Comparison of ENCODE assay signal across 24 mouse cellular contexts in genomic region chr2:165297429-165297828, GRCm38 (mm10). TPM values are rescaled to one million over a fixed set of nuclear protein-coding genes. Genes with fewer than 3 reads are reported as not detected.
DNase-seq lines count a peak whose midpoint lies in the region; ATAC-seq and TF ChIP-seq lines count a peak whose summit lies in the region.
"Had no signal": no experiment of that assay in that cellular context is flagged by ENCODE, and none has a peak within 500 bp of the region (broad histone marks: within the 10 kb centered on the region; RNA-seq: fewer than 3 reads in every experiment).

No protein-coding gene starts in this region.

- no peaks in the 10 kb centered on the region for H3K9me3 ChIP-seq in liver, embryonic 13.5 days (replicated peaks)
- H3K9me3 ChIP-seq in intestine, postnatal 0 days (ENCODE audit: control insufficient read depth): no peaks in the 10 kb centered on the region
- H3K9me3 ChIP-seq: embryonic facial prominence, embryonic 13.5 days; forebrain, embryonic 12.5 days; heart, embryonic 15.5 days; neural tube, embryonic 15.5 days had no signal

- H3K4me1 ChIP-seq in liver, embryonic 13.5 days (replicated peaks): no peaks in the 10 kb centered on the region
- H3K4me1 ChIP-seq in intestine, postnatal 0 days (replicated peaks; ENCODE audit: control insufficient read depth, insufficient read depth, low read length): no peaks in the 10 kb centered on the region
- H3K4me1 ChIP-seq: embryonic facial prominence, embryonic 13.5 days; heart, embryonic 15.5 days had no signal

- 75% methylated on average over 11 of the region's 11 CpGs for WGBS in liver, embryonic 13.5 days (ENCODE audit: insufficient replicate concordance)
- 63% methylated on average over 11 of the region's 11 CpGs for WGBS in intestine, postnatal 0 days

- 0 out of 2 replicates have a peak, but pooled peaks have one; percentile 37 for ATAC-seq in liver, embryonic 13.5 days (ENCODE audit: low read depth)
- ATAC-seq in intestine, postnatal 0 days: peak; percentile 83
- ATAC-seq in granulocyte monocyte progenitor cell, adult 5-6 weeks (replicated peaks; ENCODE audit: poor library complexity, severe bottlenecking): no peak
- ATAC-seq: activated CD4-positive, CD25-positive, alpha-beta regulatory T cell, adult 4 months; hindbrain, postnatal 0 days had no signal

- H3K4me3 ChIP-seq in liver, embryonic 13.5 days (replicated peaks): no peak overlapping the region
- H3K4me3 ChIP-seq in intestine, postnatal 0 days (ENCODE audit: low read depth, low read length): no peak overlapping the region
- H3K4me3 ChIP-seq: embryonic facial prominence, embryonic 13.5 days; erythroblast, embryonic 14.5 days; forebrain, embryonic 12.5 days; gastrocnemius, adult 2 months; heart, embryonic 15.5 days; neural tube, embryonic 15.5 days had no signal

- TF ChIP-seq CTCF in intestine, postnatal 0 days (IDR thresholded peaks at IDR 0.05; ENCODE audit: low read depth): no peak

- intact Hi-C loops in heart, postnatal 25 days (cut with DNase I): no loop called here

- DNase-seq in liver, embryonic 13.5 days: no peak
- DNase-seq in liver: no peak
- DNase-seq in kidney, adult 9 months: peak; percentile 95
- peak; percentile 86 to 93 for DNase-seq in kidney, postnatal 36 days
- DNase-seq in heart, postnatal 25 days (ENCODE audit: low spot score): no peak
- no peak for DNase-seq in cerebellum, adult 9-10 months
- DNase-seq: adrenal gland, postnatal 10 days; cerebellum, adult 2 months; cerebellum, postnatal 36 days; embryo, embryonic 11 days; gastrocnemius, adult 2 months; lung, adult 18-20 months; lung, postnatal 14 days; thymus, postnatal 14 days had no signal

- no peak overlapping the region for H3K4me2 ChIP-seq in liver, embryonic 13.5 days
- H3K4me2 ChIP-seq in intestine, postnatal 0 days (replicated peaks; ENCODE audit: low read depth): no peak overlapping the region
- H3K4me2 ChIP-seq: embryonic facial prominence, embryonic 13.5 days; forebrain, embryonic 12.5 days; heart, embryonic 15.5 days; midbrain, embryonic 11.5 days; neural tube, embryonic 15.5 days had no signal

- H3K36me3 ChIP-seq in liver, embryonic 13.5 days: peaks cover 54% of the 10 kb centered on the region
- peaks cover 92% of the 10 kb centered on the region for H3K36me3 ChIP-seq in intestine, postnatal 0 days (ENCODE audit: control insufficient read depth, insufficient read depth)

- H3K9ac ChIP-seq in liver, embryonic 13.5 days: no peak overlapping the region
- H3K9ac ChIP-seq in intestine, postnatal 0 days (ENCODE audit: low read depth, low read length): no peak overlapping the region
- H3K9ac ChIP-seq: embryonic facial prominence, embryonic 13.5 days; forebrain, embryonic 12.5 days; heart, embryonic 15.5 days; neural tube, embryonic 15.5 days had no signal

- no peak overlapping the region for H3K27ac ChIP-seq in liver, embryonic 13.5 days
- peak overlapping the region; percentile 82 for H3K27ac ChIP-seq in intestine, postnatal 0 days (ENCODE audit: low read depth, low read length)
- H3K27ac ChIP-seq: embryonic facial prominence, embryonic 13.5 days; forebrain, embryonic 12.5 days; heart, embryonic 15.5 days; hindbrain, postnatal 0 days; neural tube, embryonic 15.5 days had no signal

- no peaks in the 10 kb centered on the region for H3K27me3 ChIP-seq in liver, embryonic 13.5 days
- H3K27me3 ChIP-seq in intestine, postnatal 0 days (replicated peaks; ENCODE audit: control insufficient read depth, insufficient read depth, low read length): no peaks in the 10 kb centered on the region
- H3K27me3 ChIP-seq: embryonic facial prominence, embryonic 13.5 days; forebrain, embryonic 12.5 days; heart, embryonic 15.5 days; neural tube, embryonic 15.5 days had no signal

RNA-seq across cellular contexts. Expression of gene Slc35c2, which starts 9.8 kb away (rescaled TPM):
- polyA plus RNA-seq in liver, embryonic 13.5 days (2015; fragmentation: Nextera tagmentation; extraction: Ambion mirVana): 40.2 and 40.3 TPM in 2 replicates
- polyA plus RNA-seq in intestine, postnatal 0 days (2015; fragmentation: Nextera tagmentation; extraction: Ambion mirVana): 199 and 209 TPM in 2 replicates
- total RNA-seq in heart, postnatal 25 days (2021): 10 to 100 TPM; 18.3 to 21.4 TPM
- 90.6 and 93.9 TPM in 2 replicates for total RNA-seq in granulocyte monocyte progenitor cell, adult 5-6 weeks (2014; fragmentation: Nextera tagmentation)
- total RNA-seq in granulocyte monocyte progenitor cell, adult 5-6 weeks (2017): 79.6 and 89.9 TPM in 2 replicates

RNA-seq across cellular contexts. Expression of gene Elmo2, which starts 28.9 kb away (rescaled TPM):
- 14.2 and 16.7 TPM in 2 replicates for polyA plus RNA-seq in liver, embryonic 13.5 days (2015; fragmentation: Nextera tagmentation; extraction: Ambion mirVana)
- 62.2 and 63.6 TPM in 2 replicates for polyA plus RNA-seq in intestine, postnatal 0 days (2015; fragmentation: Nextera tagmentation; extraction: Ambion mirVana)
- total RNA-seq in heart, postnatal 25 days (2021): 10 to 100 TPM; 18.8 to 20.5 TPM
- total RNA-seq in granulocyte monocyte progenitor cell, adult 5-6 weeks (2014; fragmentation: Nextera tagmentation): 53.2 and 57.9 TPM in 2 replicates
- 28.5 and 38.8 TPM in 2 replicates for total RNA-seq in granulocyte monocyte progenitor cell, adult 5-6 weeks (2017)

Comparison
In these comparisons a context has a peak if more than half of its experiments do, and no peak if none do; other contexts are left out.
1. DNase-seq: peak in kidney, adult 9 months (single experiment) and kidney, postnatal 36 days (2 of 2); none in liver, embryonic 13.5 days (single experiment), liver (single experiment), heart, postnatal 25 days (single experiment) and cerebellum, adult 9-10 months (single experiment).